Mouse (Mus musculus): ENCODE data around the gene Adamts5. TPM values are rescaled to one million over a fixed set of nuclear protein-coding genes. Genes with fewer than 3 reads are reported as not detected.
A peak's percentile ranks its signal among the peaks of the same experiment; 100 is the strongest.

Adamts5 gene
- polyA plus RNA-seq, 1 experiment from 2014 or later: 6.0 TPM

DNA sequence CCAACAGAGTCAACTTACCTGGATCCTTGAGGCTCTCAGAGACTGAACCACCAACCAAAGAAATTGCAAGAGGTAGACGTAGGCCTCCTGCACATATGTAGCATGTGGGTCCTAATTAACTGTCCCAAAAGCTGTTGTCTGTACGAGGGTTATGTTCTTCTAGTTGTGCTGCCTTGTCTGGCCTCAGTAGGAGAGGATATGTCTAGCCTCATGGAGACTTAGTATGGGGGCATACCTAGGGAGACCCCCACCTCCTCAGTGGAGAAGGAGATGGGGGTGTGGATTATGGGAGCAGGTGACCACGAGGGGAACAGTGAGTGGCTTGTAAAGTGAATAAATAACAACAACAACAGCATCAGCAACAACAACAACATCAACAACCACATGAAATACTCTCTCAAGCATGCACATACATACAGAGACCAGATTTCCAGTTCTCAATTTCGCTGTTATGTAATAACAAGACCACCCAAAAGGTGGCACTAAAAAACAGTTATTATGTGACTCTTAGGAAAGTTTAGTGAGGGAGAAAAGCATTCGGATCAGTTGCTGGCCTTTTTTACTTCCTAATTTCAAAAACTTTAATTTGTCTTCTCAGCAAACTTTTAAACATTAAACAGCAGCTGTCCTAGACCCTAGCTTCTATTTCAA lies 81.7 kb downstream of the Adamts5 start:
- H3K9me3 ChIP-seq (replicated peaks): no peaks in the 10 kb centered on the region
- no peak overlapping the region for H3K9ac ChIP-seq
- H3K4me2 ChIP-seq (replicated peaks): no peak overlapping the region
- no peaks in the 10 kb centered on the region for H3K27me3 ChIP-seq
- no peaks in the 10 kb centered on the region for H3K4me1 ChIP-seq
- WGBS: 52% methylated on average over 5 of the region's 5 CpGs
- no peak overlapping the region for H3K4me3 ChIP-seq (replicated peaks)
- no peaks in the 10 kb centered on the region for H3K36me3 ChIP-seq
- ATAC-seq (ENCODE audit: insufficient number of reproducible peaks, low FRiP score, low TSS enrichment, low read depth): no peak
- no peak overlapping the region for H3K27ac ChIP-seq (replicated peaks)

DNA sequence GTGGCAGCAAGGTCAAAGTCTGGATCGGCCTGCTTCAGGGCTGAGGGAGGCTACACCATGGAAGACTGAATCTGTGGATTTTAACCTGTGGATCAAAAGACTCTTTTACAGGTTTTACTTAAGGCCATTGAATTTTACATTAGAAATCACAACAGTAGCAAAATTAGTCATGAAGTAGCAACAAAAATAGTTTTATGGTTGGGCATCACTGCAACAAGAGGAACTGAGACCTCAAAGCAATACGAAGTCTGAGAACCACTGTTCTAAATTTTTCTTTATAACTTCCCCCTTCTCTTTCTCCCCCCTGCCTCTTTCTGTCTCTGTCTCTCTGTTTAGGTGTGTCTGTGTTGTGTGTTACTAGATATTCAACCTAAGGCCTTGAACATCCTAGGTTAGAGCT lies 87.5 kb downstream of the Adamts5 start:
- 90% methylated on average over 2 of the region's 2 CpGs for WGBS
- no peak overlapping the region for H3K27ac ChIP-seq (replicated peaks)
- H3K9me3 ChIP-seq (replicated peaks): no peaks in the 10 kb centered on the region

DNA sequence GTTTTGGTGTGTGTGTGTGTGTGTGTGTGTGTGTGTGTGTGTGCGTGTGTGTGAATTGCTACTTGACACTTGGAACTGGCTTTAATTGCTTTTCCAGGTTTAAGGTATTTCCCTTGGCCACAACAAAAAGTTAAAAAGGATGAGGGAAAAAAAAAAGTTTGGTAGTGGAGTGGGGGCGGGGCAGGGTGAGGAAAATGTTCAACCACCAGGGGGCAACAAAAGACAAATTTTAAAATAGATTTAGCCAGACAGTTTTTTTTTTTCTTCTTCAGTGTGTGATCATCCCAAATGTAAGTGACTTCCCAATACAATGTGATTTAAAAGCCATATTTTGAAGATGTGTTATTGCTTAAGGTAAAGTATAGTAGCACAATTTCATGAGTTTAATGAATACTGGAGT lies 94.0 kb downstream of the Adamts5 start:
- WGBS: 0% methylated on average over 2 of the region's 2 CpGs
- no peaks in the 10 kb centered on the region for H3K9me3 ChIP-seq (replicated peaks)
- H3K4me1 ChIP-seq: peaks cover 5% of the 10 kb centered on the region; the same call in 1 of the 2 replicates
- no peak overlapping the region for H3K4me3 ChIP-seq (replicated peaks)
- H3K27ac ChIP-seq (replicated peaks): peak overlapping the region; percentile 51; the same call in 1 of the 2 replicates
- no peaks in the 10 kb centered on the region for H3K27me3 ChIP-seq
- ATAC-seq (ENCODE audit: insufficient number of reproducible peaks, low FRiP score, low TSS enrichment, low read depth): no peak
- no peaks in the 10 kb centered on the region for H3K36me3 ChIP-seq
- H3K4me2 ChIP-seq (replicated peaks): 0 out of 2 replicates have a peak overlapping the region, but pooled peaks have one; percentile 12
- H3K9ac ChIP-seq: no peak overlapping the region

More for the DNA sequence above, 87.5 kb downstream of the Adamts5 start:
- H3K4me2 ChIP-seq (replicated peaks): no peak overlapping the region
- H3K4me1 ChIP-seq: no peaks in the 10 kb centered on the region
- H3K36me3 ChIP-seq: no peaks in the 10 kb centered on the region
- ATAC-seq (ENCODE audit: insufficient number of reproducible peaks, low FRiP score, low TSS enrichment, low read depth): no peak
- no peaks in the 10 kb centered on the region for H3K27me3 ChIP-seq
- H3K4me3 ChIP-seq (replicated peaks): no peak overlapping the region
- H3K9ac ChIP-seq: no peak overlapping the region

DNA sequence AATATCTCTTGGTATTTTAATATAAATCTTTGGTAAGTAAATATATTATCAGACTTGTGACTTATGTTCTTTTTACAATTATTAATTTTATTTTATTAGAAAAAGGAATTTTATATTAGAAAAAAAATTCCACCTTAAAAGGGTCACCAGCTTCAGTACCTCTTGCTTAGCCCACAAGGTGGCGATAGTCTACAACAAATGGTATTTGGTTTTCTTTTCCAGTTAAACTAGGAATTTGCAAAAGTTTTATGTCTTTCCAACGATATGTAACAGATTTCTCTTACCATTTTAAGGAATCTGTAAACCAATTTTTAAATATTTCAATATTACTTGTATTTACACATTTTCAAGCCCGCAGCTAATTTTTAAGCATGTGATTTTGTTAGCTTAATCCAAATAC lies 94.6 kb downstream of the Adamts5 start:
- H3K9me3 ChIP-seq (replicated peaks): no peaks in the 10 kb centered on the region
- no peaks in the 10 kb centered on the region for H3K36me3 ChIP-seq
- no peaks in the 10 kb centered on the region for H3K27me3 ChIP-seq
- H3K9ac ChIP-seq: no peak overlapping the region
- H3K4me1 ChIP-seq: peaks cover 5% of the 10 kb centered on the region; the same call in 1 of the 2 replicates
- H3K4me2 ChIP-seq (replicated peaks): 0 out of 2 replicates have a peak overlapping the region, but pooled peaks have one; percentile 12
- ATAC-seq (ENCODE audit: insufficient number of reproducible peaks, low FRiP score, low TSS enrichment, low read depth): no peak
- H3K27ac ChIP-seq (replicated peaks): 0 out of 2 replicates have a peak overlapping the region, but pooled peaks have one; percentile 51
- 16% methylated on average over 3 of the region's 3 CpGs for WGBS
- no peak overlapping the region for H3K4me3 ChIP-seq (replicated peaks)

Other genes with a start within 250 kb of the Adamts5 start
- 38.6 and 45.5 TPM in 2 replicates for gene Adamts1, start 98.7 kb downstream of the Adamts5 start, polyA plus RNA-seq (2015; fragmentation: Nextera tagmentation; extraction: Ambion mirVana)

Measured in embryonic facial prominence, embryonic 15.5 days (tissue).